Mouse (Mus musculus): ENCODE measurements at regions not wholly inside any gene's neighbourhood (a gene's known extent, or its start where the extent isn't known, plus 50 kb on each side); places are given as distances from the start of the nearest gene placed in this dataset.

- H3K4me3 ChIP-seq (ENCODE audit: control insufficient read depth, insufficient read depth, low read length), result no peak overlapping the region
- DNase-seq, result no peak
- TF ChIP-seq POLR2A (IDR thresholded peaks at IDR 0.05; ENCODE audit: control insufficient read depth, extremely low read depth, insufficient read depth, low read length, poor library complexity) (no peak), CTCF (IDR thresholded peaks at IDR 0.05; ENCODE audit: borderline replicate concordance, control insufficient read depth, extremely low read depth, insufficient read depth, low read length, poor library complexity) (no peak)
- no peaks in the 10 kb centered on the region for H3K4me1 ChIP-seq (replicated peaks; ENCODE audit: control insufficient read depth, insufficient read depth, low read length)
- no peaks in the 10 kb centered on the region for H3K36me3 ChIP-seq (ENCODE audit: control insufficient read depth, insufficient read depth, low read length)
- H3K27me3 ChIP-seq (ENCODE audit: control insufficient read depth, insufficient read depth, low read length), result no peaks in the 10 kb centered on the region
- H3K27ac ChIP-seq (ENCODE audit: control insufficient read depth, insufficient read depth, low read length), result no peak overlapping the region
- 69% methylated on average over 13 of the region's 13 CpGs for WGBS
These were observed 196.9 kb upstream of the BC052040 start for GRCm38 (mm10) chr2:115384414-115385180.

GRCm38 (mm10) chr2:115385207-115386168, 196.0 kb upstream of the BC052040 start:
- 45% methylated on average over 16 of the region's 16 CpGs for WGBS

DNA sequence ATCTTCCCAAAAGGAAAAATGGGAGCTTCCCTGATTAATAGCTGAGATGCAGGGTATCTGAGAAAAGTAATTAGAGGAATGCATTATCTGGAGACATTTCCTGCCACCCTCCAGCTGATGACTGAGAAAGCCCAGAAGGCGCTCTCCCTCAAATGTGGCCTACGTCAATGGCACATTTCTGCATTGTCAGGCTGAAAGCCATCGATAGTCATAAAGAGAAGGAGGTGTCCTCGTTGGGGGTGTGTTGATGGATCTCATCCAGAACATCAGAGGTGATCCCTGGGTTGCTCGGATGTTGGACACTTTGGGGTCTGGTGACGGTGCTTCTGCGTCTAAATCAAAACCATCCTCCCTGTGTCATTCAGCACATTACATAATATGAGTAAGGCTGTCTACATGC, 189.9 kb upstream of the BC052040 start:
- Histone ChIP-seq H3K4me1 (replicated peaks; ENCODE audit: control insufficient read depth, insufficient read depth, low read length) (no peaks in the 10 kb centered on the region), H3K36me3 (ENCODE audit: control insufficient read depth, insufficient read depth, low read length) (no peaks in the 10 kb centered on the region), H3K27me3 (ENCODE audit: control insufficient read depth, insufficient read depth, low read length) (no peaks in the 10 kb centered on the region), H3K4me3 (ENCODE audit: control insufficient read depth, insufficient read depth, low read length) (no peak overlapping the region), H3K27ac (ENCODE audit: control insufficient read depth, insufficient read depth, low read length) (no peak overlapping the region)
- TF ChIP-seq CTCF (IDR thresholded peaks at IDR 0.05; ENCODE audit: borderline replicate concordance, control insufficient read depth, extremely low read depth, insufficient read depth, low read length, poor library complexity), result no peak
- TF ChIP-seq POLR2A (IDR thresholded peaks at IDR 0.05; ENCODE audit: control insufficient read depth, extremely low read depth, insufficient read depth, low read length, poor library complexity), result no peak
- no peak for DNase-seq
- 89% methylated on average over 7 of the region's 7 CpGs for WGBS

More at GRCm38 (mm10) chr2:115385207-115386168, 196.0 kb upstream of the BC052040 start:
- Histone ChIP-seq H3K27me3 (ENCODE audit: control insufficient read depth, insufficient read depth, low read length) (no peaks in the 10 kb centered on the region), H3K4me3 (ENCODE audit: control insufficient read depth, insufficient read depth, low read length) (no peak overlapping the region), H3K4me1 (replicated peaks; ENCODE audit: control insufficient read depth, insufficient read depth, low read length) (no peaks in the 10 kb centered on the region), H3K36me3 (ENCODE audit: control insufficient read depth, insufficient read depth, low read length) (no peaks in the 10 kb centered on the region), H3K27ac (ENCODE audit: control insufficient read depth, insufficient read depth, low read length) (no peak overlapping the region)
- TF ChIP-seq POLR2A (IDR thresholded peaks at IDR 0.05; ENCODE audit: control insufficient read depth, extremely low read depth, insufficient read depth, low read length, poor library complexity) (no peak), CTCF (IDR thresholded peaks at IDR 0.05; ENCODE audit: borderline replicate concordance, control insufficient read depth, extremely low read depth, insufficient read depth, low read length, poor library complexity) (no peak)
- DNase-seq, result no peak

GRCm38 (mm10) chr2:115392082-115392762, 189.3 kb upstream of the BC052040 start:
- Histone ChIP-seq H3K27ac (ENCODE audit: control insufficient read depth, insufficient read depth, low read length) (no peak overlapping the region), H3K4me1 (replicated peaks; ENCODE audit: control insufficient read depth, insufficient read depth, low read length) (no peaks in the 10 kb centered on the region), H3K4me3 (ENCODE audit: control insufficient read depth, insufficient read depth, low read length) (no peak overlapping the region), H3K27me3 (ENCODE audit: control insufficient read depth, insufficient read depth, low read length) (no peaks in the 10 kb centered on the region), H3K36me3 (ENCODE audit: control insufficient read depth, insufficient read depth, low read length) (no peaks in the 10 kb centered on the region)
- no peak for TF ChIP-seq POLR2A (IDR thresholded peaks at IDR 0.05; ENCODE audit: control insufficient read depth, extremely low read depth, insufficient read depth, low read length, poor library complexity)
- TF ChIP-seq CTCF (IDR thresholded peaks at IDR 0.05; ENCODE audit: borderline replicate concordance, control insufficient read depth, extremely low read depth, insufficient read depth, low read length, poor library complexity), result no peak
- whole genome bisulfite sequencing, result 89% methylated on average over 8 of the region's 8 CpGs
- DNase-seq, result no peak

GRCm38 (mm10) chr2:115394091-115394490, 187.4 kb upstream of the BC052040 start:
- Histone ChIP-seq H3K4me3 (ENCODE audit: control insufficient read depth, insufficient read depth, low read length) (no peak overlapping the region), H3K27me3 (ENCODE audit: control insufficient read depth, insufficient read depth, low read length) (no peaks in the 10 kb centered on the region), H3K36me3 (ENCODE audit: control insufficient read depth, insufficient read depth, low read length) (no peaks in the 10 kb centered on the region), H3K27ac (ENCODE audit: control insufficient read depth, insufficient read depth, low read length) (no peak overlapping the region), H3K4me1 (replicated peaks; ENCODE audit: control insufficient read depth, insufficient read depth, low read length) (no peaks in the 10 kb centered on the region)
- DNase-seq, result no peak
- TF ChIP-seq POLR2A (IDR thresholded peaks at IDR 0.05; ENCODE audit: control insufficient read depth, extremely low read depth, insufficient read depth, low read length, poor library complexity) (no peak), CTCF (IDR thresholded peaks at IDR 0.05; ENCODE audit: borderline replicate concordance, control insufficient read depth, extremely low read depth, insufficient read depth, low read length, poor library complexity) (no peak)
- WGBS, result 75% methylated on average over 4 of the region's 4 CpGs

- WGBS, result 92% methylated on average over 4 of the region's 4 CpGs
- H3K4me3 ChIP-seq (ENCODE audit: control insufficient read depth, insufficient read depth, low read length), result no peak overlapping the region
- H3K4me1 ChIP-seq (replicated peaks; ENCODE audit: control insufficient read depth, insufficient read depth, low read length), result no peaks in the 10 kb centered on the region
- H3K27me3 ChIP-seq (ENCODE audit: control insufficient read depth, insufficient read depth, low read length), result no peaks in the 10 kb centered on the region
- H3K27ac ChIP-seq (ENCODE audit: control insufficient read depth, insufficient read depth, low read length), result no peak overlapping the region
- H3K36me3 ChIP-seq (ENCODE audit: control insufficient read depth, insufficient read depth, low read length), result no peaks in the 10 kb centered on the region
- DNase-seq, result no peak
- TF ChIP-seq CTCF (IDR thresholded peaks at IDR 0.05; ENCODE audit: borderline replicate concordance, control insufficient read depth, extremely low read depth, insufficient read depth, low read length, poor library complexity) (no peak), POLR2A (IDR thresholded peaks at IDR 0.05; ENCODE audit: control insufficient read depth, extremely low read depth, insufficient read depth, low read length, poor library complexity) (no peak)
These were observed 183.0 kb upstream of the BC052040 start for GRCm38 (mm10) chr2:115398550-115398949.

Measured in thymus, adult 2 months (tissue).